Mouse (Mus musculus) G1E (cell line): ENCODE measurements around the gene Prkcb.

Source experiments
- CTCF ChIP-seq: IDR thresholded peaks from 2 replicates; pipeline ENCODE4 v1.5.1; 2012; ENCODE audit warnings: low read depth, low read length, inconsistent platforms, mixed read lengths
- GATA1 ChIP-seq: IDR thresholded peaks from 2 replicates; pipeline ENCODE4 v1.6.1; 2012; ENCODE audit warnings: borderline replicate concordance, low read length, inconsistent platforms, mixed read lengths
- POLR2AphosphoS5 ChIP-seq: IDR thresholded peaks from 2 replicates; pipeline ENCODE4 v1.6.1; 2012; ENCODE audit warnings: low read depth, low read length, inconsistent platforms; ENCODE audit not compliant: insufficient replicate concordance
- TAL1 ChIP-seq: conservative IDR thresholded peaks from 2 replicates; pipeline ENCODE4 v1.6.1; 2012; ENCODE audit warnings: low read depth, low read length, inconsistent platforms, mixed read lengths

- no peak for TF ChIP-seq CTCF
- TF ChIP-seq TAL1, result no peak
- no peak for TF ChIP-seq GATA1
- no peak for TF ChIP-seq POLR2AphosphoS5
Measured at GRCm38 (mm10) chr7:122381560-122381959, 93.0 kb downstream of the Prkcb start.
